Mouse (Mus musculus) liver, embryonic 14.5 days (tissue): ENCODE data around the gene Ggt1.
"Not testable (repeated sequence)": the region's sequence is repeated elsewhere in the genome, so short reads cannot be mapped to it uniquely, and the experiment has no call there.

Experiments used
- CTCF ChIP-seq: IDR thresholded peaks from 2 replicates; pipeline ENCODE4 v1.5.1; 2016; ENCODE audit warnings: antibody characterized with exemption, low read depth, control low read depth
- EP300 ChIP-seq: IDR thresholded peaks from 2 replicates; pipeline ENCODE4 v1.6.1; 2016; ENCODE audit warnings: antibody characterized with exemption, low read depth

DNA sequence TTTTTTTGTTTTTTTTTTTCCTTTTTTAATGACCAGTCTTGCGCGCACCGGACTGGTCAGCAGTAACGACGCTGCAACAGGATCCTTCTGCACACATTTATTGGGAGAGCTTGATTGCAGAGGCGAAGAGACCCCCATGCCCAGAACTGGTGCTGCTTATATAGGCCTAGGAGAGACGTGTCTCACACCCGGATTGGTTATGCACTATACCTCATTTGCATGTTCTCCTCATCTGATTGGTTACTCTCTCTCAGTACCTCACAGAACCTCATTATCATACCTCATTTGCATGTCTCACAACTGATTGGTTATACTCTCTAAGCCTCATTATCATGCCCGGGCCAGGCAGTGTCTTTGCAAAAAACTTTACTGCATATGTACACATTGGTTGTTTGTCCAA is 36.0 kb upstream of the Ggt1 start:
- TF ChIP-seq CTCF, EP300: not testable (repeated sequence)
